Mouse (Mus musculus) CH12.LX (cell line): ENCODE measurements around the gene Tle3.

Source experiments
- BHLHE40 ChIP-seq: IDR thresholded peaks from 2 replicates; pipeline ENCODE4 v1.6.1; 2011; ENCODE audit warnings: mild to moderate bottlenecking, low read depth, low read length, improper control_type of control experiment
- CHD2 ChIP-seq: IDR thresholded peaks from 2 replicates; pipeline ENCODE4 v1.6.1; 2011; ENCODE audit warnings: low read length, improper control_type of control experiment
- CTCF ChIP-seq, 2 experiments: IDR thresholded peaks in 1 of 2; conservative IDR thresholded peaks in 1 of 2; 2 replicates each; pipeline ENCODE4 v1.5.1; 2011 to 2012; ENCODE audit warnings: low read depth in 2 of 2, low read length in 2 of 2, improper control_type of control experiment in 1 of 2, inconsistent platforms in 1 of 2, mild to moderate bottlenecking in 1 of 2, moderate library complexity in 1 of 2
- EP300 ChIP-seq: IDR thresholded peaks from 2 replicates; pipeline ENCODE4 v1.6.1; 2011; ENCODE audit warnings: low read length, improper control_type of control experiment
- MAFK ChIP-seq: IDR thresholded peaks from 2 replicates; pipeline ENCODE4 v1.6.1; 2011; ENCODE audit warnings: low read length, improper control_type of control experiment; ENCODE audit not compliant: insufficient replicate concordance
- MAX ChIP-seq: IDR thresholded peaks from 2 replicates; pipeline ENCODE4 v1.6.1; 2011; ENCODE audit warnings: low read length, improper control_type of control experiment
- MEF2A ChIP-seq: IDR thresholded peaks from 2 replicates; pipeline ENCODE4 v1.6.1; 2014; ENCODE audit warnings: low read depth, mild to moderate bottlenecking, inconsistent platforms, low read length, improper control_type of control experiment, borderline replicate concordance
- PAX5 ChIP-seq: IDR thresholded peaks from 2 replicates; pipeline ENCODE4 v1.6.1; 2012; ENCODE audit warnings: low read length, inconsistent platforms, mixed read lengths
- ZKSCAN1 ChIP-seq: IDR thresholded peaks from 2 replicates; pipeline ENCODE4 v1.6.1; 2012; ENCODE audit warnings: low read depth, inconsistent platforms, low read length, improper control_type of control experiment, borderline replicate concordance

- TF ChIP-seq MEF2A (no peak), ZKSCAN1 (no peak), CTCF (conservative IDR thresholded peaks at IDR 0.05 in 1 of 2, IDR thresholded peaks at IDR 0.05 in 1 of 2; ENCODE audit: low read depth in 2 of 2, low read length in 2 of 2) (no peak), MAFK (no peak), PAX5 (no peak), CHD2 (no peak), BHLHE40 (no peak), MAX (no peak), EP300 (no peak)
Observed at GRCm38 (mm10) chr9:61433206-61433605, 61.0 kb downstream of the Tle3 start.
